Mouse (Mus musculus) liver, postnatal 0 days (tissue): Measurements from ENCODE around the gene Dnaaf5. TPM values are rescaled to one million over a fixed set of nuclear protein-coding genes. Genes with fewer than 3 reads are reported as not detected.

Source experiments
- ATAC-seq: fragments of 200-750 bp; cut with Nextera tagmentation; 2 replicates; pipeline ENCODE4 v1.8.0; 2017; ENCODE audit warnings: mild to moderate bottlenecking, moderate library complexity
- DNase-seq: peaks from one replicate; pipeline ENCODE4 v3.0.0-alpha.2; 2016
- H3K27ac ChIP-seq: fragments of 300-500 bp; sonication (generic); 2 replicates; pipeline ENCODE4 v1.5.1; 2014; ENCODE audit warnings: antibody characterized with exemption, moderate library complexity, mild to moderate bottlenecking, low read depth
- H3K27me3 ChIP-seq: fragments of 300-500 bp; sonication (generic); 2 replicates; pipeline ENCODE4 v1.6.1; 2014; ENCODE audit warnings: low read length, control low read depth, mixed read lengths; ENCODE audit not compliant: insufficient read depth
- H3K36me3 ChIP-seq: fragments of 300-500 bp; sonication (generic); replicated peaks from 2 replicates; pipeline ENCODE4 v1.6.1; 2014; ENCODE audit warnings: mild to moderate bottlenecking, control low read depth, low read length, moderate library complexity, mixed read lengths; ENCODE audit not compliant: insufficient read depth
- H3K4me1 ChIP-seq: fragments of 300-500 bp; sonication (generic); 2 replicates; pipeline ENCODE4 v1.6.1; 2014; ENCODE audit warnings: antibody characterized with exemption, mild to moderate bottlenecking, control low read depth; ENCODE audit not compliant: insufficient read depth
- H3K4me2 ChIP-seq: fragments of 300-500 bp; sonication (generic); 2 replicates; pipeline ENCODE4 v1.6.1; 2014; ENCODE audit warnings: low read depth, mild to moderate bottlenecking, low read length, moderate library complexity, mixed read lengths
- H3K4me3 ChIP-seq: fragments of 300-500 bp; sonication (generic); 2 replicates; pipeline ENCODE4 v1.5.1; 2014; ENCODE audit warnings: low read depth, low read length
- H3K9ac ChIP-seq: fragments of 300-500 bp; sonication (generic); replicated peaks from 2 replicates; pipeline ENCODE4 v1.6.1; 2014; ENCODE audit warnings: mild to moderate bottlenecking, moderate library complexity
- H3K9me3 ChIP-seq: fragments of 300-500 bp; sonication (generic); 2 replicates; pipeline ENCODE4 v1.6.1; 2016; ENCODE audit warnings: mild to moderate bottlenecking, control low read depth, low read length, mixed read lengths
- CTCF ChIP-seq: sonication (generic); IDR thresholded peaks from 2 replicates; pipeline ENCODE4 v1.5.1; 2016; ENCODE audit warnings: antibody characterized with exemption, low read depth
- EP300 ChIP-seq: IDR thresholded peaks from 2 replicates; pipeline ENCODE4 v1.6.1; 2016; ENCODE audit warnings: antibody characterized with exemption, low read depth, mild to moderate bottlenecking
- WGBS: fragments of 180-500 bp; shearing (Covaris S2); extraction: QIAGEN DNeasy Blood & Tissue Kit; methylation state at CpG from one replicate; pipeline ENCODE4 v1.1.7; 2014; ENCODE audit not compliant: insufficient replicate concordance; 5-methylcytosine and 5-hydroxymethylcytosine counted together
- polyA plus RNA-seq: library from polyadenylated mRNA; unstranded; fragments of >200 nt; fragmentation: Nextera tagmentation; extraction: Ambion mirVana; gene quantifications from 2 replicates; pipeline ENCODE4 v1.2.1, GENCODE M21; 2015

The Dnaaf5 gene
- polyA plus RNA-seq, 1 experiment from 2014 or later = 1.4 TPM

- Histone ChIP-seq H3K9ac (peak within 1 kb of the TSS; percentile 89), H3K4me2 (peak within 1 kb of the TSS; percentile 98), H3K9me3 (no peaks in the 10 kb centered on the region), H3K4me3 (peak within 1 kb of the TSS; percentile 76), H3K4me1 (peaks cover 61% of the 10 kb centered on the region), H3K27me3 (no peaks in the 10 kb centered on the region), H3K36me3 (no peaks in the 10 kb centered on the region), H3K27ac (peak within 1 kb of the TSS; percentile 85)
- TF ChIP-seq CTCF (no peak), EP300 (no peak; the same call in 1 of the 2 replicates)
- ATAC-seq (peak; percentile 91), DNase-seq (peak; percentile 99)
- WGBS = under 1% methylated on average over 56 of the region's 64 CpGs
Measured at GRCm38 (mm10) chr5:139199995-139200769, 50.2 kb downstream of the Dnaaf5 start, which contains the start of gene Sun1. Gene Sun1, plus strand, starts transcription at chr5:139200637.

GRCm38 (mm10) chr5:139200770-139201569, 50.9 kb downstream of the Dnaaf5 start:
- H3K4me3 ChIP-seq = peak overlapping the region; percentile 76
- peak overlapping the region; percentile 98 for H3K4me2 ChIP-seq
- 2% methylated on average over 50 of the region's 57 CpGs for WGBS
- no peaks in the 10 kb centered on the region for H3K36me3 ChIP-seq
- H3K9me3 ChIP-seq = no peaks in the 10 kb centered on the region
- TF ChIP-seq EP300 (no peak), CTCF (no peak)
- DNase-seq (no peak), ATAC-seq (peak; percentile 14)
- peak overlapping the region; percentile 89 for H3K9ac ChIP-seq
- peaks cover 60% of the 10 kb centered on the region for H3K4me1 ChIP-seq
- no peaks in the 10 kb centered on the region for H3K27me3 ChIP-seq
- peak overlapping the region; percentile 75 for H3K27ac ChIP-seq

GRCm38 (mm10) chr5:139202127-139202526, 52.1 kb downstream of the Dnaaf5 start:
- H3K27ac ChIP-seq = no peak overlapping the region
- 61% methylated on average over 11 of the region's 11 CpGs for WGBS
- no peaks in the 10 kb centered on the region for H3K36me3 ChIP-seq
- peak overlapping the region; percentile 89; the same call in 1 of the 2 replicates for H3K9ac ChIP-seq
- no peak for TF ChIP-seq CTCF
- TF ChIP-seq EP300 = no peak
- H3K9me3 ChIP-seq = no peaks in the 10 kb centered on the region
- DNase-seq (no peak), ATAC-seq (no peak)
- H3K4me3 ChIP-seq = peak overlapping the region; percentile 76
- no peaks in the 10 kb centered on the region for H3K27me3 ChIP-seq
- H3K4me1 ChIP-seq = peaks cover 51% of the 10 kb centered on the region
- peak overlapping the region; percentile 98 for H3K4me2 ChIP-seq

GRCm38 (mm10) chr5:139203312-139203711, 53.3 kb downstream of the Dnaaf5 start:
- Histone ChIP-seq H3K4me2 (no peak overlapping the region), H3K27ac (no peak overlapping the region)

GRCm38 (mm10) chr5:139206081-139206480, 56.1 kb downstream of the Dnaaf5 start:
- H3K4me3 ChIP-seq = no peak overlapping the region
- no peaks in the 10 kb centered on the region for H3K27me3 ChIP-seq
- H3K4me2 ChIP-seq = no peak overlapping the region
- WGBS = 79% methylated on average over 4 of the region's 4 CpGs
- peaks cover 29% of the 10 kb centered on the region for H3K4me1 ChIP-seq
- ATAC-seq (no peak), DNase-seq (no peak)
- no peak overlapping the region for H3K27ac ChIP-seq
- 0 out of 2 replicates have a peak overlapping the region, but pooled peaks have one; percentile 16 for H3K9ac ChIP-seq
- H3K36me3 ChIP-seq = peaks cover 12% of the 10 kb centered on the region
- no peak for TF ChIP-seq CTCF
- TF ChIP-seq EP300 = no peak
- H3K9me3 ChIP-seq = no peaks in the 10 kb centered on the region

More at GRCm38 (mm10) chr5:139203312-139203711, 53.3 kb downstream of the Dnaaf5 start:
- peaks cover 43% of the 10 kb centered on the region for H3K4me1 ChIP-seq
- H3K9ac ChIP-seq = no peak overlapping the region
- no peaks in the 10 kb centered on the region for H3K27me3 ChIP-seq
- H3K4me3 ChIP-seq = no peak overlapping the region
- no peaks in the 10 kb centered on the region for H3K9me3 ChIP-seq
- H3K36me3 ChIP-seq = no peaks in the 10 kb centered on the region
- WGBS = 78% methylated on average over 5 of the region's 5 CpGs
- DNase-seq (no peak), ATAC-seq (no peak)
- TF ChIP-seq CTCF (no peak), EP300 (no peak)

- peaks cover 12% of the 10 kb centered on the region for H3K36me3 ChIP-seq
- WGBS = 53% methylated on average over 7 of the region's 7 CpGs
- TF ChIP-seq CTCF (no peak), EP300 (no peak)
- no peak overlapping the region for H3K4me3 ChIP-seq
- H3K9ac ChIP-seq = no peak overlapping the region
- H3K27ac ChIP-seq = no peak overlapping the region
- no peaks in the 10 kb centered on the region for H3K27me3 ChIP-seq
- no peak overlapping the region for H3K4me2 ChIP-seq
- no peaks in the 10 kb centered on the region for H3K9me3 ChIP-seq
- DNase-seq = no peak
- H3K4me1 ChIP-seq = peaks cover 24% of the 10 kb centered on the region
- no peak for ATAC-seq
Measured at GRCm38 (mm10) chr5:139206525-139206924, 56.5 kb downstream of the Dnaaf5 start.
